Mouse (Mus musculus) cortical plate, adult 2 months (tissue): ENCODE results near the gene Fyttd1.

Experiments
- CTCF ChIP-seq: fragments of 200-500 bp; IDR thresholded peaks from 2 replicates; pipeline ENCODE4 v1.5.1; 2011; ENCODE audit warnings: mild to moderate bottlenecking, control low read depth, low read length; ENCODE audit not compliant: insufficient read depth; ENCODE audit errors: extremely low read depth
- POLR2A ChIP-seq: fragments of 200-500 bp; IDR thresholded peaks from 2 replicates; pipeline ENCODE4 v1.6.1; 2011; ENCODE audit warnings: mild to moderate bottlenecking, low read length, control low read depth; ENCODE audit not compliant: insufficient read depth; ENCODE audit errors: extremely low read depth

- no peak for TF ChIP-seq CTCF
- no peak for TF ChIP-seq POLR2A
Observed at GRCm38 (mm10) chr16:32878972-32879926, 1.9 kb downstream of the Fyttd1 start.
